Mouse (Mus musculus) left cerebral cortex, postnatal 4 days (tissue): Measurements from ENCODE around the gene Fbxw7. TPM values are rescaled to one million over a fixed set of nuclear protein-coding genes. Genes with fewer than 3 reads are reported as not detected.

Source experiments
- DNase-seq: peaks from one replicate; pipeline ENCODE4 v3.0.0-alpha.2; 2022
- intact Hi-C: fragments of 180-260 bp; cut with DNase I; formaldehyde crosslinking; loops from one replicate; pipeline ENCODE4 v1.15.1; 2025
- total RNA-seq, 2 experiments: library from RNA; stranded (reverse); gene quantifications; 2 replicates each; pipeline ENCODE4 v1.2.3; 2021

Gene Fbxw7
- total RNA-seq, 2 experiments from 2014 or later: 124 to 133 TPM

DNA sequence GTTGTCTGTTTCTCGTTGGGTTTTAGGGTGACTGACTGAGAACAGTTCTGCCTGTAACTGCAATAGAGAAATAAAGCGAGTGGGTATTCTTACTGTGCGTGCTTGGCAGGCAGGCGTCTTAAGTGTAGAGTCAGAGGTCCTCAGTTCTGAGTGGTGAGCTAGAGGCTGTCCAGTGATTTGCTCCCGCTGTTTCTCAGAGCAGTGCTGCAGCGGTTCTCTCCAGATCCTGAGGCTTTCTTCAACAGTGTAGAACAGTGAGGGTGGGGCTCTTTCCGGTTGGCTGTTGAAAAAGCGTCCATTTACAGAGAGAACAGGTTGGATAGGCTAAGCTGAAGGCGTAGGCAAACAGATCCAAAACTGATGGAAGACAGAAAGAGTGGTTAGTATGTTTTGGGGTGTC is 60.2 kb downstream of the Fbxw7 start:
- no peak for DNase-seq
- intact Hi-C loops: no loop called here

DNA sequence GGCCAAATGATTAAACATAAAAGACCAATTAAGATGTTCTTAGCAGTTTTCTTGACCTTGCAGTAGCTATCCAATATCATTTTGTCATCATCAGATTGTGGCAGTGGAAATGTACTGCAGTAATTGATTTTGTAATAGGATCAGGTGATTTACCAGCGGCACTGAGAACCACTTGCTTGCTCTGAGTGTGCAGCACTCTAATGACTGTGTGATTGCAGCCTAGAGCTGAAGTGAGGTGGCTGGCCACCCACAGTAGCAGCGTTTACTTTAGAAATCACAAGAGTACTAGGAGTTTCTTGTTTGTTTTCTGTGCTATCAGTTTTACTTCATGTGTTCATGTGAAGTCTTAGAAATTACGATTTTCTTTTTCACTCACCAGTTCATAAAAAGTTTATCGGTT is 61.1 kb downstream of the Fbxw7 start:
- intact Hi-C loops: no loop called here
- DNase-seq: no peak

DNA sequence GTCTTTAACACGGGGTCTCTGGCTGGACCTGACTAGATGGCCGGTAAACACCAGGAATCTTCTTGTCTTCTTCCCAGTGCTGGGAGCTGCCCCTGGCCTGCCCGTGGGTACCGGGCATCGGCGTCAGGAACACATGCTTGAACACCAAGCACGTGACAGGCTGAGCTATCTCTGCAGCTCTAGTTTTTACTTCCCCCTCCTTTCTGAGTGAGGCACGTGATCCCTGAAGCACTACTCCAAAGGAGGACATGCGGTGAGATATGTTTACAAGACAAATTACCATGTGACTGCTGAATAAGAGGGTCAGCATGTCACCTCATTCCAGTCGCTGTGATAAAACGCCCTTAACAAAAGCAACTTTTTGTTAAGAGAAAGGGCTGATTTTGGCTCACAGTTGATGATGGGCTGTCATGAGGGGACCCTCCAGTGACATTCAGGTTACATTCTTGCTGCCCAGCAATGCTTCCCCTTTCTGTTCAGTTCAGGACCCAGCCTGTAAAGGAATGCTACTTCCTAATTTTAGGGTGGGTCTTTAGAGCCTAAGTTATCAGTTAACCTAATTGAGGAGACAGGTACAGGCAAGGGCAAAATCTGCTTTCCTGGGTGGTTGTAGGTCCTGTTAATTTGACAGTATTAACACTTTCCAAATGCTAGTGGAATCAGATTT is 68.9 kb downstream of the Fbxw7 start:
- intact Hi-C loops: no loop called here
- no peak for DNase-seq

DNA sequence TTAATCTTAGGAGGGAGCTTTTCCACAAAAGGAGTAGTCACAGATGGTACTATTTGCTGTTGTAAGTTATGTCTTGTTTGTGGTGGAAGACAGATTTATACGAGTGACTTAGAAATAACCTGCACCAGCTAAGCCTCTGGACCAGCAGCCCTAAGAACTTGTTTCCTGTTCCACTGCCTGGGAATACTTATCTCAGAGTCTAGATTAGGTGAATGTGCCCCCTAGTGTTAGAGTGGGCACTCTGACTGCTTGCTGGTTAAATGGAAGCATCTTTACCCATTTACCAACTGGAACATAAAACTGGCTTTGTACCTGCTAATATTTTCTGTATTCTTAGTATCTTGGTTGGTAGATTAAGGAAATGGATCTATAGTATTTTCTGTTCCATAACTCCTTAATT is 74.6 kb downstream of the Fbxw7 start:
- intact Hi-C loops: no loop called here
- DNase-seq: no peak

DNA sequence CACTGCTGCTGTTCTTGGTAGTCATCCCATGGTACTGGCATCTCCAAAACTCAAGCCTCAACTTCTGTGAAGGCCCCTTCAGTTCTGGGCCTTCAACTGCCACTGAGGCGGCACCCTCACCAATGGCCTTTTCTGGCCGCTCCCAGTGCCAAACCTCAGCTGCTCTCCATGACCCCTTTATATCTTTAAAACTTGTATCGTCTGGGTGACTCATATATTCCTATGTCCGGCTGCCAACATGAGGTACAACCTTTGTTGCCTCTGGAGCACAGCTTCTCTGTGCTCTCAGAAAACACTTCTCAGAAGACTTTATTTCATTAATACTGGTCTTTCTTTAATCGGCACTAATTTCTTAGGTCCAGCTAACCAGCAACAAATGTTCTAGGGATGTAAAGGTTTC is 75.9 kb downstream of the Fbxw7 start:
- intact Hi-C loops: no loop called here
- DNase-seq: no peak

DNA sequence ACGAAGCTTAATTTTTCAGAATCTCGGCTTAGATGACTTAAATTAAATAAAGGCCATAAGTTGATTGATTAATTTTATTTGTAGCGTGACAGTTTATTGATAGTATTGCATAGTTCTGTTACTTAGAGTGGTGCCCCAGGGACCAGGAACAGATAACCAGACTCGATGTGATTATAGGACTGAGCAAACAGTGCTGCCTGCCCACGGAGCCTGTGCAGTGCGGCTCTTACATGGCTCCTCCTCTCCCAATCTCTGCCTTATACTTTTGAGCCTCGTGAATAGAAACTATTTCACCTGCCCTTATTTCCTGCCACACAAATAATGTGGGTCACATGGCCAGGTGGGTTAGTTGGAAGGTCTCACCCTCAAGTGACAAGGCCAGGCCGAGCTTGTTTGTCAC is 82.9 kb downstream of the Fbxw7 start:
- DNase-seq: no peak
- intact Hi-C loops: no loop called here

DNA sequence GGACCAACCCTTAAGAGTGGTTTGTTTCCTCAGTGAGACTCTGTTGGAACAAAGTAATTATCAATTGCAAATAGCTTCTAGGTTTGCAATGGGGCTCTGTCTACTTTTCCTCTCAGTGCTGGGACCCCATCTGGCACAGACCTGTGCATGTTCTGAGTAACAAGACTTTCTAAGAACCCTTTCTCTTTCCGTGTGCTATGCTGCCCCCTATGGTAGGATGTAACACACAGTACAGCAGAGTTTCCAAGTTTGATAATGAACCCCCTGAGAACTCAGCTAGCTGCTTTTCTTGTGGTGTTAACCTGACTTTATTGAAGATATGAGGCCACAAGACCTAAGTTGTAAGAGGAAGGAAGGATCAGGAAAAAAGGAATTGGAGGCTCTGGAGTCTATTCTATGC is 91.5 kb downstream of the Fbxw7 start:
- DNase-seq: no peak
- intact Hi-C loops: no loop called here

DNA sequence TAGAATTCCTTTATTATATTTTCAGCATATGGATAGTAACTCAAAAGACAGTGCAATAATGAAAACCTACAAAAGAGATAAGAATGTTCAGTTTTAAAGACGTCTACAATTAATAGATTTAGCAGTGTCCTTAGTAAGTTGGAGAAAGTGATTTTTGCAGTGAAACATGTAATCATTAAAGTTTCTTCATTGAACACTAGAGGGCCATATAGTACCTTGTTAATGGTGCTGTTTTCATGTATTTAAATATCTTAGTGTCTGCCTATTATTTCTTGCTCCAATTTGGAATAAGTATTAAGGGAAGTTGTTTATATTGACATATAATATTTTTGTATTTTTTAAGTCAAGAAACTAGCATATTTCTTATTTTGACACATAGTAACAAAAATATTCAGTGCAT is 99.2 kb downstream of the Fbxw7 start:
- DNase-seq: no peak
- intact Hi-C loops: no loop called here

DNA sequence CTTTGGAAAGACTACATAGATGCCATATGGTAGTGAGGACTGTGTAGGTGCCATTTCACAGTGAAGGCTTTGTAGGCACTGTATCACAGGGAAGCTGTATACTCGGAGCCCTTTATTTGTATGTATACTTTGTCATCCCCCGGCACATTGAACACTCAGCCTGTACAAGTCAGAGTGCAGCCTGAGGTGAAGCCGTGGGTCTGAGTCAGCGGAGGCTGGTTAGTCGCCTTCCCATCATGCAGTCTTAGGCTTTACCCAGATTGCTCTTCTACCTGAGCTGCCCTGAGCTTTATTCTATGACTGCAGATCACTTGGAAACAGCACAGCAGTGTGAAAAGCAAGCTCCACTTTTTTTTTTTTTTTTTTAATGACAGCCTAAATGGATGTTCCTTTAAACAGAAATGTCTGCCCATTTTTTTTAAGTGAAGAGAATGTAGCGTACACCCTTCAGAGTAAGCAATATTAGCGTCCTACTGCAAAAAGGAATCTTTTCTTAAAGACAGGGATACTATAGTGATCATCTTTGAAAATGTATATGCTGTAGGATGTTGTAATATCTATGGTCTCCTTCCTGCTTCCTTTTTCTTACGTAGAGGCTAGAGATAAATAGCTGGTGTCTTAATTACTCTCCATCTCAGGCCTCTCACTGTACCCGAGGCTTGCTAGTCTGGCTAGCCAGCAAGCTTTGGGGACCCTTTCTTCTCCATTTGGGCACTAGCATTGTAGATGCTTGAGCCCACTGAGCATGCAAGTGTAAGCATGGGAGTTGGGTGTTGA is 103.0 kb downstream of the Fbxw7 start:
- no peak for DNase-seq
- intact Hi-C loops: no loop called here

DNA sequence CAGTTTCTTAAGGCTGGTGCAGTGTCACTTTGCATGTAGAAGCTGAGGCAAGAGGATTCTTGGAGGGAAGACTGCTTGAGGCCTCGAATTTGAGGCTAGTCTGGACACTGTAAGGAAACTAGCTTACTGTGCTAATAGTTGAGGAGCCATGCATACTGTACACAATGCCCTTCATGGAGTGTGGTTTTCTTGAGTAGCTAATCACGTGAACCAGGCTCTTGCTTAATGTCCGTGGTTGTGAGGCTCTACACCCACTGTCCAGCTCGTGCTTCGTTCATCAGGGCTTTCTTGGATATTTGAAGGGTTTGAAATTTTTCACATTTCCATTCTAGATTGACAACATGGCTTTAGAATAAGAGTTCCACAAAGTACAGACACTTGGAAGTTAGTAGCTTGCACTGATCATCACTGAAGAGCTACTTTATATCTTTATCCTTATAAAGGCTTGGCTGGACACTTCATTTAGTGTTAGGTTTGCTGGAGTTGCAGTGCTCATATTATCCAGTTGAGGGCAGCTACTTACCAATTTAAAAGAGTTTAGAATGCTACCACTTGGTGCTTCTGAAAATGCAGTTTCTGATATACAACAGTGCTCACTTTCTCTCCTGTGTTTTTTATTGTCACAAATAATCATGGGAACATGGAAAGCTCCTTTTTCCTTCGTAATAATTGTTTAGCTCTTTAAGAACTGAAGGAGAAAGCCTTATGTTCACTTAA is 106.8 kb downstream of the Fbxw7 start:
- no peak for DNase-seq
- intact Hi-C loops: no loop called here

DNA sequence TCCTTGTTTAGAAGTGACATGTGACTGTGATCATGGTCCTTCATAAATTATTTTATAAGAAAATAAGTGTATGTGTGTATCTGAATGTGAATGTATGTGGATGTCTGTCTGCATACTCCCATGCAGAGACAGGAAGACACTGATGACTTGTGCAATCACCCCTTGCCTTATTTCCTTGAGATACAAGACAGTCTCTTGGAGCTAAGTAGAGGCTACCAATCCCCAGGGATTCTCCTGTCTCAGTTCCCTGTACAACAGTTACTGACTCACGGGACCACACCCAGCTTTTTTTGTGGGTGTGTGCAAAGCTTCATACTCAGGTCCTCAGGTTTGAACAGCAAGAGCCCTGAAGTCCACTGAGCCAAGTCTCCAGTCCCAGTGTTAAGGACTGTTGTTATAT is 108.2 kb downstream of the Fbxw7 start:
- intact Hi-C loops: no loop called here
- no peak for DNase-seq

DNA sequence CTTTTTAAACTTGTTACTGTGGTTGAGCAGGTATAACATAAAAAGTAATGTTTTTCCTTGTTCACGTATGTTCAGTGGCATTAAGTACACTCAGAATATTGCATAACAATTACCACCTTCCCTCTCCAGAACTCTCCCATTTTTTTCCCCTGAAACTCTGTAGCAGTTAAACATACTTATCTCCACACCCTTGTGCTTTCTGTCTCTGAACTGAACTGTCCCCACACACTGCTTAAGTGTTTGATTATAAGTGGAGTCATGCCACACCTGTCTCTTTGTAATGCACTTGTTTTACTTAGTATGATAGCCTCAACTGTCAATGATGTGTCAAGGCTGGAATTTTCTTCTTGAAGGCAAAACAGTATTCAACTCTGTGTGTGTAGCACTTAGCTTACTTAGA is 108.6 kb downstream of the Fbxw7 start:
- no peak for DNase-seq
- intact Hi-C loops: no loop called here

DNA sequence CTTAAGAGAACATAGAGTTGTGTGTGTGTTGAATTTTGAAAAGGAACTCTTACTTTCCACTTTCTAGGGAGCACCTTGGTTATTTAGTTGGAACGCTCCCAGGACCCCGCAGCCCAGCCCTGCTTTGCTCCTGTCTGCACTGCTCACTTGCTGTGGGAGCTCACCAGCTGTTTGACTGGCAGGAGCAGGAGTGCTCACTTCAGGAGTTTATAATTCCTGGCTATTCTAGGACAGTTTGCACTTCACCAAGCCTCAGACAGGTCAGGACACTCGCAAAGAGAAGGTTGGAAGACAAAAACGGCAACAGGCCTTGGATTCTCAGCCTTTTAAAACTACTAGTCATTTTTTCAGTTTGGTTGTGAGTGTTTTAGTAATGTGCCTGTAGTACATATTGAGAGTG is 110.2 kb downstream of the Fbxw7 start:
- intact Hi-C loops: loop anchor here (5.0 kb wide), 1 partner anchor 997 kb away; no protein-coding TSS in a partner anchor

DNA sequence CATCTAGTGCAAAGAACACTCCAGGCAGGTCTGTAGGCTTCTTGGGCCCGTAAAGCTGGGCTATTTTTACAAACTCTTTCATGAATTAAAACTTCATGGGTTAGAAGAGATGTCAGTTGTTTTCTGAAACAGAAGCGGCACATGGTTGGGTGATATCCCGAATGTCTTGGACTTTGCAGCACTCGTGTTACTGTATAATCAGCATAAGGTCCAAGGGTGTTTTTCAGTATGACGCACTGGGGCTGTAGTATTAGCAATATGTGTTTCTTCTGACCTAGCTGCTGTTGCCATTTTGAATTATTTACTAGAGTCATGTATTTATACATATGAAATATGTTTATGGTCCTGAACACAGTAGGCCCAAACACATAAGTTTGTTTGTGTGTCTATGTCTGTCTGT is 111.1 kb downstream of the Fbxw7 start:
- no peak for DNase-seq
- intact Hi-C loops: loop anchor here (5.0 kb wide), 1 partner anchor 996 kb away; no protein-coding TSS in a partner anchor

More for the DNA sequence above, 110.2 kb downstream of the Fbxw7 start:
- no peak for DNase-seq

DNA sequence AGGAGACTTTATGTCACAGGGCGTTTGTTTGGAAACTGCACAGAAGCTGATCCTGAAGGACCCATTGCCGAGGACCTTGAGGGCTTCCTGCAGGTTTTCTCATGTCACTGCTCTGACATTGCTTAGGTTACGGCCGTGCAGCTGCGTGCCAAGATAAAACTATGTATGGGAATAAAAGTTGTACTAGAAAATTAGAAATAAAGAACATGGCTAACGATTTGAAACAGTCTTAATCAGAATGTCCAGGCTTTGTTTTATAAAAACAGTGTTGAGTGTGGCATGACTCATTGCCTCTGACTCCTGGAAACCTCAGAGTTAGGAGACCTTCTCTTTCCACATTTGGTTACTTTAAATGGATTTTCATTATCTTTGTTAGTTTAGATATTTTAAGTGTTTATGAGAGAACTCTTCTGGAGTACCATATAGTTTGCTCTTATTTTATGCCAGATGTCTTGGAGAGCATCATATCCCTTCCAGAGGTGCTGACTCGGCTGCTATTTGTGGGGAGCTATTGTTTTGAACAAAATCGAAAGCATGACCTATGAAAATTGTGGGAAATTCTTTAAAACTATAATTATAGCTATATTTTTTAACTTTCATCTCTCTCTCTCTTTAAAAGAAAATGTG is 112.2 kb downstream of the Fbxw7 start:
- DNase-seq: no peak
- intact Hi-C loops: loop anchor here (5.0 kb wide), 1 partner anchor 995 kb away; no protein-coding TSS in a partner anchor

DNA sequence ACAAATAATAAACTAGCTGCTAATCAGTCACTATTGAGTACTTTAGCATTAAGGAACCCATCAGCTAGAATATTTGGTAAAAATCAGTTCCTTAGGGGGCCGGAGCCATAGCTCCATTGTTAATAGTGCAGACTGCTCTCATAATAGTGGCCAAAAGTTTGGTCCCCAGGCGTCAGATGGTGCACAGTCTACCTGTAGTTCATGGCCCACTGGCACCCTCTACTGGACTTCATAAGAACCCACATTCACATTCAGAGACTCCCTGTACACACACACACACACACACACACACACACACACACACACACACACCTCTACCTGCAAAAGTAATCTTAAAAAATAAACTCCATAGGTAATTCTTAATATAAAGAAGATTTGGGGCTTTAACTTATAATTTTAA is 112.8 kb downstream of the Fbxw7 start:
- intact Hi-C loops: loop anchor here (5.0 kb wide), 1 partner anchor 994 kb away; no protein-coding TSS in a partner anchor

DNA sequence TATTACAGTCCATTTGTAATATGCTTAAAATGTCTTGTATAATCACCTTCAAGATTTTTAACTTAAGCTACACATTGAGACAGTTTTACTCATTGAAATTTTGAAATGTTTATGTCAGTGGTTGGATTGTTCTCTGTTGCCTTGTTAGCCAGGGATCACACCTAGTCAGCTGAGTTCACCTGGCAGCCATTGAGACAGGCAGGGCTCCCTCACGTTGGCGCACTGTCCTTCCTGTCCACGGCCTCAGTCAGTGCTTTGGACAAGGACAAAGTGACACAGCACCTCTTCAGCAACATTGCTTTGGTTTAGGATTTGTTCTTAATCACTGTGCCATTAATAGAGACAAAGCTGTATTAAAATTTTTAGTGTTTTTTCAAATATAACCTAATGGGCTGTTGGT is 114.1 kb downstream of the Fbxw7 start:
- DNase-seq: no peak
- intact Hi-C loops: loop anchor here (5.0 kb wide), 1 partner anchor 993 kb away; no protein-coding TSS in a partner anchor

More for the DNA sequence above, 112.8 kb downstream of the Fbxw7 start:
- no peak for DNase-seq

DNA sequence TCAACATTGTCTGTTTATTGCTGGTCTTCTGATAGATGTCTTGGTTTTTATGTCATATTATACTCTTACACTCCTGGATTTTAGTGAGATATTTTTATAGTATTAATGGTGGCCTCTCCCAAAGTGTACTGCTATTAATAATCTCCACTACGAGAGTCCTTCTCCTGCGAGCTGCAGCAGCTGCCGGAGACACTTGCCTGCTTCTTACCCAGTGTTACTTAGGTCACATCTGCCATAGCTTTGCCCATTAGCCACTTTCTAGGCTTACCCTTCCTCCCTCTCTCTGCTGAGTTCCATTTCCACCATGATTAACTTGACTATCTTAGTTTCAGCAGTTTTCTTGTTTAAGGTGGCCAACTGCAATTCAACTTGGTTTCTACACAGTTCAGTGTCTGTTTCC is 115.6 kb downstream of the Fbxw7 start:
- intact Hi-C loops: loop anchor here (10.0 kb wide), 1 partner anchor 1204 kb away; no protein-coding TSS in a partner anchor
- DNase-seq: no peak

DNA sequence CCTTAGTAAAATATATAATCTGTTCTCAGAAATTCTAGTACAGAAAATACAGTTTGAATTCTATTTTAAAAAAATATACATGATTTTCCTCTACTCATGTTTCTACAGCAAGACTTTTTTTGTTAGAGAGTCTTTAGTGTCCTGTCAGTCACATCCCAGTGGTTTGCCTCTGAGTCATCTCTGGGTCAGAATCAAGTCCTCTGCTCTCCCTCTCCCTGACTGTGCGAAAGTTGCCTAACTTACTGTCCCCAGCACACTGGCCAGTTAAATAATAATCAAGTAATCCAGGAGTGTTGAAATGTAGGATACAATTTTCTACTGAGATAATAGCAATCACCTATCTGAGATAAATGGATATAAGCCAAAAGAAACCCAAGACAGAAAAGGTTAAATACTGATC is 120.7 kb downstream of the Fbxw7 start:
- intact Hi-C loops: loop anchor here (10.0 kb wide), 1 partner anchor 1199 kb away; no protein-coding TSS in a partner anchor
- DNase-seq: no peak

DNA sequence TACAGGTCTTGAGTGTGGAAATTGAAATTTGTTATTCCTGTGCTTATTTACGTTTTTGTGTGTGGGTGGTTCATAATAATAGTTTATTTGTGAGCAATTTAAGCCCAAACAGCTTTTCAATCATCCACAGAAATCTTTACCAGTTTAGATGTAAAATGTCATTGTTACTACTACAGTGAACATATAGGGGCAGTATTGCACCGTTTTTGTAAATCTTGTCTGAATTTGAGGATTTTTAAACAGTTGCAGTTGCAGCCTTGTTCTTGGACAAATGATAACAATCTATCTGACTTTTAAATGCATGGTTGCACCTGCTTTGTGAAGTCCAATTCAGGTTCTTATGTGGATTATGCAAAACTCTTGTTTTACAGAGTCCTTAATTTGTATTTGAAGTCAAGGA is 121.2 kb downstream of the Fbxw7 start:
- intact Hi-C loops: loop anchor here (10.0 kb wide), 1 partner anchor 1199 kb away; no protein-coding TSS in a partner anchor
- DNase-seq: no peak

DNA sequence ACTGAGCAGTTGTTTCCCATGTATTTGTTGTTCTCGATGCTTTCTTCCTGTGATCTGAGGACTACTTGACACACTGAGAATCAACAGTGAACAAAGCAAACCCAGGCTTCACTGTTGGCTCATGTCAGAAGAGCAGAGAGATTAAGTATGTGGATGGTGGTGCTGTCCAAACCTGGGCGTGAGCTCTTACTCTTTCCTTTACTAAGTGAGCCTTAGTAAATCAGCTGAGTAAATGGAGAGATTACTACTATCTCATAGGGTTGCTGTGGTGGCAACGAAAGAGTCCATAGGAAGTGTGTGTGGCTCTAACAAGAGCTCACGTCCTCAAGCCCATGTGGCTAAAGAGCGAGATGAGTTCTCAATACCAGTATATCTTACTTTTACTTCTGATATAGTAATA is 121.9 kb downstream of the Fbxw7 start:
- intact Hi-C loops: loop anchor here (10.0 kb wide), 1 partner anchor 1198 kb away; no protein-coding TSS in a partner anchor
- no peak for DNase-seq
